Mouse (Mus musculus): ENCODE data around the gene Kbtbd12. TPM values are rescaled to one million over a fixed set of nuclear protein-coding genes. Genes with fewer than 3 reads are reported as not detected.

Gene Kbtbd12
- polyA plus RNA-seq, 1 experiment from 2014 or later = 0.62 TPM

- H3K36me3 ChIP-seq (replicated peaks; ENCODE audit: control insufficient read depth, insufficient read depth) = no peaks in the 10 kb centered on the region
- no peaks in the 10 kb centered on the region for H3K9me3 ChIP-seq (ENCODE audit: control insufficient read depth, low read length)
- no peaks in the 10 kb centered on the region for H3K27me3 ChIP-seq (ENCODE audit: control insufficient read depth, insufficient read depth, low read length)
- DNase-seq (ENCODE audit: low spot score) (no peak), ATAC-seq (ENCODE audit: low FRiP score) (no peak)
- H3K9ac ChIP-seq = no peak overlapping the region
- H3K27ac ChIP-seq = no peak overlapping the region
- H3K4me3 ChIP-seq (replicated peaks; ENCODE audit: low read length) = no peak overlapping the region
- H3K4me2 ChIP-seq (replicated peaks) = no peak overlapping the region
- 87% methylated on average over 10 of the region's 10 CpGs for WGBS
- H3K4me1 ChIP-seq (replicated peaks; ENCODE audit: control insufficient read depth, insufficient read depth, low read length) = peaks cover 9% of the 10 kb centered on the region; the same call in 1 of the 2 replicates
These were observed 89.2 kb downstream of the Kbtbd12 start for GRCm38 (mm10) chr6:88548405-88549049.

DNA sequence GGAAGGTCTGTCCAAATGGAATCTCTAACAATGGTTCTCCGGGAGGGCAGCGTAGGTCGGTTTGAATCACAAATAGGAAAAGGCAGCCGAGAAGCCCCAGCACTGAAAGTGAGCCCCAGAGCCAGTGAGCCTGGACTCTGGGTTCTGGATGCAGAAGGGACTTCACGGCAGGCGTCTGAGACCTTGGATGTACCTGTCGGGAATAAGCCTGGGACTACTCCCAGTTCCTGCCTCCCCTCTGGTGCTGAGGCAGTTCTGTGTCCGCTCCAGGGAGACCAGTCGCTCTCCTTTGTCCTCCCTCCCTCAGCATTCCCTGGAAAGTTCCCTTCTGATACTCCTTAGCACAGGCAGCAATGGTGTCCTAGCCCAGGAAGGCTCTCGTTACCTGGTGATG lies 92.4 kb downstream of the Kbtbd12 start:
- no peaks in the 10 kb centered on the region for H3K9me3 ChIP-seq (ENCODE audit: control insufficient read depth, low read length)
- ATAC-seq (ENCODE audit: low FRiP score) (no peak), DNase-seq (ENCODE audit: low spot score) (no peak)
- H3K36me3 ChIP-seq (replicated peaks; ENCODE audit: control insufficient read depth, insufficient read depth) = no peaks in the 10 kb centered on the region
- no peak overlapping the region for H3K4me3 ChIP-seq (replicated peaks; ENCODE audit: low read length)
- no peaks in the 10 kb centered on the region for H3K27me3 ChIP-seq (ENCODE audit: control insufficient read depth, insufficient read depth, low read length)
- H3K9ac ChIP-seq = peak overlapping the region; percentile 6; the same call in 1 of the 2 replicates
- 16% methylated on average over 10 of the region's 10 CpGs for WGBS
- H3K27ac ChIP-seq = peak overlapping the region; percentile 72
- peaks cover 9% of the 10 kb centered on the region; the same call in 1 of the 2 replicates for H3K4me1 ChIP-seq (replicated peaks; ENCODE audit: control insufficient read depth, insufficient read depth, low read length)
- no peak overlapping the region for H3K4me2 ChIP-seq (replicated peaks)

- ATAC-seq (ENCODE audit: low FRiP score) (no peak), DNase-seq (ENCODE audit: low spot score) (peak; percentile 30)
- H3K4me3 ChIP-seq (replicated peaks; ENCODE audit: low read length) = no peak overlapping the region
- 26% methylated on average over 11 of the region's 11 CpGs for WGBS
- no peaks in the 10 kb centered on the region for H3K9me3 ChIP-seq (ENCODE audit: control insufficient read depth, low read length)
- H3K9ac ChIP-seq = peak overlapping the region; percentile 6; the same call in 1 of the 2 replicates
- peaks cover 9% of the 10 kb centered on the region; the same call in 1 of the 2 replicates for H3K4me1 ChIP-seq (replicated peaks; ENCODE audit: control insufficient read depth, insufficient read depth, low read length)
- peak overlapping the region; percentile 72 for H3K27ac ChIP-seq
- H3K4me2 ChIP-seq (replicated peaks) = no peak overlapping the region
- H3K36me3 ChIP-seq (replicated peaks; ENCODE audit: control insufficient read depth, insufficient read depth) = no peaks in the 10 kb centered on the region
- no peaks in the 10 kb centered on the region for H3K27me3 ChIP-seq (ENCODE audit: control insufficient read depth, insufficient read depth, low read length)
These were observed 92.9 kb downstream of the Kbtbd12 start for GRCm38 (mm10) chr6:88544644-88545396.

- no peak overlapping the region for H3K4me3 ChIP-seq (replicated peaks; ENCODE audit: low read length)
- H3K4me2 ChIP-seq (replicated peaks) = no peak overlapping the region
- H3K36me3 ChIP-seq (replicated peaks; ENCODE audit: control insufficient read depth, insufficient read depth) = no peaks in the 10 kb centered on the region
- no peaks in the 10 kb centered on the region for H3K9me3 ChIP-seq (ENCODE audit: control insufficient read depth, low read length)
- no peak for DNase-seq (ENCODE audit: low spot score)
- no peak overlapping the region for H3K9ac ChIP-seq
- WGBS = 80% methylated on average over 3 of the region's 3 CpGs
- peak overlapping the region; percentile 72; the same call in 1 of the 2 replicates for H3K27ac ChIP-seq
- ATAC-seq (ENCODE audit: low FRiP score) = no peak
- H3K27me3 ChIP-seq (ENCODE audit: control insufficient read depth, insufficient read depth, low read length) = no peaks in the 10 kb centered on the region
- H3K4me1 ChIP-seq (replicated peaks; ENCODE audit: control insufficient read depth, insufficient read depth, low read length) = peaks cover 9% of the 10 kb centered on the region; the same call in 1 of the 2 replicates
These were observed 93.5 kb downstream of the Kbtbd12 start for GRCm38 (mm10) chr6:88544241-88544640.

GRCm38 (mm10) chr6:88540093-88540755 lies 97.5 kb downstream of the Kbtbd12 start:
- Histone ChIP-seq H3K4me2 (replicated peaks) (no peak overlapping the region), H3K9ac (no peak overlapping the region), H3K36me3 (replicated peaks; ENCODE audit: control insufficient read depth, insufficient read depth) (no peaks in the 10 kb centered on the region), H3K9me3 (ENCODE audit: control insufficient read depth, low read length) (0 out of 2 replicates have a peak, but pooled peaks cover 5% of the 10 kb centered on the region), H3K27me3 (ENCODE audit: control insufficient read depth, insufficient read depth, low read length) (no peaks in the 10 kb centered on the region), H3K4me1 (replicated peaks; ENCODE audit: control insufficient read depth, insufficient read depth, low read length) (peaks cover 6% of the 10 kb centered on the region; the same call in 1 of the 2 replicates), H3K27ac (no peak overlapping the region), H3K4me3 (replicated peaks; ENCODE audit: low read length) (no peak overlapping the region)
- 53% methylated on average over 2 of the region's 2 CpGs for WGBS
- no peak for ATAC-seq (ENCODE audit: low FRiP score)
- no peak for DNase-seq (ENCODE audit: low spot score)

- ATAC-seq (ENCODE audit: low FRiP score) (no peak), DNase-seq (ENCODE audit: low spot score) (no peak)
- H3K4me2 ChIP-seq (replicated peaks) = no peak overlapping the region
- H3K9ac ChIP-seq = no peak overlapping the region
- H3K27me3 ChIP-seq (ENCODE audit: control insufficient read depth, insufficient read depth, low read length) = no peaks in the 10 kb centered on the region
- no peaks in the 10 kb centered on the region for H3K36me3 ChIP-seq (replicated peaks; ENCODE audit: control insufficient read depth, insufficient read depth)
- no peaks in the 10 kb centered on the region for H3K4me1 ChIP-seq (replicated peaks; ENCODE audit: control insufficient read depth, insufficient read depth, low read length)
- H3K9me3 ChIP-seq (ENCODE audit: control insufficient read depth, low read length) = no peaks in the 10 kb centered on the region
- no peak overlapping the region for H3K4me3 ChIP-seq (replicated peaks; ENCODE audit: low read length)
- no peak overlapping the region for H3K27ac ChIP-seq
These were observed 107.4 kb downstream of the Kbtbd12 start for GRCm38 (mm10) chr6:88530306-88530705.

DNA sequence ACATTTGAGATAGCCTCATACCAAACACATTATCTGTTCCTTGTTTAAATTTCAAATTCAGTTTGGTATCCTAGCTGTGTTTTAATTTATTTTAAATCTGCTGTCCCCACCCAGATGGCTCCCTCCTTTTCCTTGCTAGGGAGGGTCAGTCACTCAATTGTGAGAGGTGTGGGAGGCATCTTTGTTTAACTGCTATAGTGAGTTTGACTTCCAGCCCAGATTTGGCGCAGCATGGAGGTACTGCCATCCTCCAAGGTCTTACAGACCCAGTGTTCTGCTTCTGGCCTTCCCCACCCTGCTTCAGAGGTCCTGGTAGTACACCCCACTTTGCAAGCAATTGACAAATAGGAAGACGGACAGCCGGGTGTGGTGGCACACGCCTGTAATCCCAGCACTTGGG lies 113.7 kb downstream of the Kbtbd12 start:
- Histone ChIP-seq H3K4me3 (replicated peaks; ENCODE audit: low read length) (no peak overlapping the region), H3K9me3 (ENCODE audit: control insufficient read depth, low read length) (no peaks in the 10 kb centered on the region), H3K4me1 (replicated peaks; ENCODE audit: control insufficient read depth, insufficient read depth, low read length) (peaks cover 9% of the 10 kb centered on the region), H3K27ac (no peak overlapping the region), H3K9ac (no peak overlapping the region), H3K4me2 (replicated peaks) (no peak overlapping the region), H3K27me3 (ENCODE audit: control insufficient read depth, insufficient read depth, low read length) (no peaks in the 10 kb centered on the region), H3K36me3 (replicated peaks; ENCODE audit: control insufficient read depth, insufficient read depth) (no peaks in the 10 kb centered on the region)
- DNase-seq (ENCODE audit: low spot score) = no peak
- ATAC-seq (ENCODE audit: low FRiP score) = no peak
- WGBS = 83% methylated on average over 4 of the region's 4 CpGs

DNA sequence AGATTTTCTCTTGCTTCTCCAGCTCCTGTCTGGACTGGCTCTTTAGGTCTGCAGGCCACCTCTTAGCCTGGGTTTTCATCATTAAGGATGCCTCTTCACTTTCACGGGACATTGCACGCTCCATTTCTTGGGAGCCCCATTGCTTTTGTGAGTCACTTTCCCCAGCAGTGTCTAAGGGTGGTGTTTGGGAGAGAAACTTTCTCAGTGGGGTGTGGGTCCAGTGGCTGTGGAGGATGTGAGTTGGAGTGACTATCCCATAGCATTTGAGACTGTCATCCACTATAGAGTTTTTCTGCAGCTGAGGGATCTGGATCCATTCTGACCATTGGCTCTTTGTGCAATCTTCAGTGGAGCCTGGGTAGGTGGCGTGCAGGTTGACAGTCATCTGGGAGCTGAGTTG lies 114.3 kb downstream of the Kbtbd12 start:
- 87% methylated on average over 3 of the region's 3 CpGs for WGBS
- Histone ChIP-seq H3K4me3 (replicated peaks; ENCODE audit: low read length) (no peak overlapping the region), H3K36me3 (replicated peaks; ENCODE audit: control insufficient read depth, insufficient read depth) (no peaks in the 10 kb centered on the region), H3K27ac (no peak overlapping the region), H3K27me3 (ENCODE audit: control insufficient read depth, insufficient read depth, low read length) (no peaks in the 10 kb centered on the region), H3K9ac (no peak overlapping the region), H3K4me2 (replicated peaks) (no peak overlapping the region), H3K4me1 (replicated peaks; ENCODE audit: control insufficient read depth, insufficient read depth, low read length) (peaks cover 9% of the 10 kb centered on the region), H3K9me3 (ENCODE audit: control insufficient read depth, low read length) (no peaks in the 10 kb centered on the region)
- ATAC-seq (ENCODE audit: low FRiP score) (no peak), DNase-seq (ENCODE audit: low spot score) (no peak)

GRCm38 (mm10) chr6:88523043-88523442 lies 114.7 kb downstream of the Kbtbd12 start:
- Histone ChIP-seq H3K36me3 (replicated peaks; ENCODE audit: control insufficient read depth, insufficient read depth) (no peaks in the 10 kb centered on the region), H3K4me2 (replicated peaks) (no peak overlapping the region), H3K4me1 (replicated peaks; ENCODE audit: control insufficient read depth, insufficient read depth, low read length) (peaks cover 9% of the 10 kb centered on the region), H3K9ac (no peak overlapping the region), H3K27me3 (ENCODE audit: control insufficient read depth, insufficient read depth, low read length) (no peaks in the 10 kb centered on the region), H3K4me3 (replicated peaks; ENCODE audit: low read length) (no peak overlapping the region), H3K9me3 (ENCODE audit: control insufficient read depth, low read length) (no peaks in the 10 kb centered on the region), H3K27ac (no peak overlapping the region)
- ATAC-seq (ENCODE audit: low FRiP score) = no peak
- no peak for DNase-seq (ENCODE audit: low spot score)
- 74% methylated on average over 3 of the region's 3 CpGs for WGBS
